Mouse (Mus musculus) neural tube, embryonic 10.5 days (tissue): ENCODE results near the gene Usp16.
A peak's percentile ranks its signal among the peaks of the same experiment; 100 is the strongest.
"Not testable (repeated sequence)": the region's sequence is repeated elsewhere in the genome, so short reads cannot be mapped to it uniquely, and the experiment has no call there.

Experiments used
- DNase-seq: peaks from one replicate; pipeline ENCODE4 v3.0.0-alpha.2; 2017; ENCODE audit warnings: low spot score; ENCODE audit errors: extremely low spot score

The Usp16 gene

DNA sequence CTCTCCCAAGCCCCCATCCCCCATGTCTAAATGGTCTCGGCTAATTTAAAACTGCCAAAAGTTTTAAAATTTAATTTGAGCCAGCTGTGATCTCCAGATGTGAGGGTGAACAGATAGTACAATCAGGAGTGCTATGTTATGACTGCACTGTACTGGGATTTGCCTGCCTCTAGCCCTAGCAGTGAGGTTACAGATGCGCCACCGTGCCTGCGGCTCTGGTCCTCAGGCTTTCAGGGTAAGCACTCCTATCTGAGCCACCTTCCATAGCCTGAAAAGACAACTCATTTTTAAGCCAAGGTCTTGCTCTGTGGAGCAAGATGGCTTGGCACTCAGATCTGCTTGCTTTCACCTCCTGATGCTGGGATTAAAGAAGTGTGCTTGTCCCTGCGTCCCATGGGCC lies 29.9 kb downstream of the Usp16 start:
- no peak for DNase-seq

DNA sequence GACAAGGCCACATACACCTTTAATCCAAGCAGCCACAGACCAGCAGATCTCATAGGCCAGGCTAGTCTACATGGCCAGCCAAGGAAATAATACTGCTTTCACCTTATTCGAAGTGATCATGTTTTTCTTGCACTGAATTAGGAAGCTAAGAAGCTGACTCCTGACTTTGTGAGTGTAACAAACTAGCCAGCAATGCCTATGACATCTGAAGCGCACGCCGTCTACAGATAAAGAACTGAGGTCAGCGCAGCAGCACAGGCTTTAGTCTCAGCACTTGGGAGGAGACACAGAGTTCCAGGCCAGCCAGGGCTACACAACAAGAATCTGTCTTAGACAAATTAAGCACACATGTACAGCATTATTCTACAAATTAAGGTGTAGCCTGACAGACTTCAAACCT lies 32.2 kb downstream of the Usp16 start:
- DNase-seq, result no peak

- DNase-seq, result no peak
Measured at GRCm38 (mm10) chr16:87488605-87489004, 34.1 kb downstream of the Usp16 start.

DNA sequence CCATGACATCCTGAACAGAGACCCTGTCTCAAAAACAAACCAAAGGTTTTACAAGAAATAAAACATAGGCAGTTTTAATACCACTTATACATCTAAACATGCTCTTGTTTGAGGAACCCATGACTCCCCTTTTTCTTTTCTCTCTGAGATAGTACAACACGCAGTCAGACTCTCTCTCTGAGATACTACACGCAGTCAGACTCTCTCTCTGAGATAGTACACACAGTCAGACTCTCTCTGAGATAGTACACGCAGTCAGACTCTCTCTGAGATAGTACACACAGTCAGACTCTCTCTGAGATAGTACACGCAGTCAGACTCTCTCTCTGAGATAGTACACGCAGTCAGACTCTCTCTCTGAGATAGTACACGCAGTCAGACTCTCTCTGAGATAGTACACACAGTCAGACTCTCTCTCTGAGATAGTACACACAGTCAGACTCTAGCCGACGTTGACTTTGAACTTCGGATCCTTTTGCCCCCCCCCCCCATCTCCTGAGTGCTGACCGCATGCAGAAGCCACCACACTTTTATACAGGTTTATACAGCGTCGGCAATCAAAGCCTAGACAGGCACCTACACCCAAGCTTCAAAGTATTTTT lies 37.8 kb downstream of the Usp16 start:
- DNase-seq, result not testable (repeated sequence)

DNA sequence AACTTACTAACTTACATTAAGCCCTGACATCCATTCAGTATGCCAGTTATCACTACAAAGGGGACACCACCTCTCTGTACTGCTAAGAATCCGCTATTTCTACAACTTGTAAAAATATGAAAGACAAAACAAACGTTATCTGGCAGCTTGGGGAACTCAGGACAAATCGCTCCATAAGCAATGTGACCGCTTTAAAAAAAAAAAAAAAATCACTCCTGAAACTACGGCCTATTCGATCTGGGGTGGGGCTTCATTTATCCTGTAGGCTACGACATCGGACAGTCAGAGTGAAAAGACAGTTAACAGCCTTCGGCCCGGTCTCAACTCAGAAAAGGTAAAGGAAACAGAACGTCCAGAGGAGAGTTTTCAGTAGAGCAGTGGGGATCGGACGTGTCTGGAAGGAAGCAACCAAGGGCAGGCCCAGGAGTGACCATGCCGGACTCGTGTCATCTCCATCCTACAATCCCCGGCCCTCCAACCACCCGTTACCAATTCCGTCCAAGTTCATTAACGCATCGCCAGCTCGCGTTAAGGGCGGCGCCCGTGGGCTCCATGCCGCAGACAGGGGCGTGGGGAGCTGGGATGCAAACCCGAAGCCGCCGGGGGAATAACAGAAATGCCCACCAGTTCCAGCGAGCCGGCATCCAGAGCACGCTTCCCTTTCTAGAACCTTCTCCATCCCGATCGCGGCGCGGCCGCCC lies 40.6 kb downstream of the Usp16 start:
- DNase-seq, result no peak

DNA sequence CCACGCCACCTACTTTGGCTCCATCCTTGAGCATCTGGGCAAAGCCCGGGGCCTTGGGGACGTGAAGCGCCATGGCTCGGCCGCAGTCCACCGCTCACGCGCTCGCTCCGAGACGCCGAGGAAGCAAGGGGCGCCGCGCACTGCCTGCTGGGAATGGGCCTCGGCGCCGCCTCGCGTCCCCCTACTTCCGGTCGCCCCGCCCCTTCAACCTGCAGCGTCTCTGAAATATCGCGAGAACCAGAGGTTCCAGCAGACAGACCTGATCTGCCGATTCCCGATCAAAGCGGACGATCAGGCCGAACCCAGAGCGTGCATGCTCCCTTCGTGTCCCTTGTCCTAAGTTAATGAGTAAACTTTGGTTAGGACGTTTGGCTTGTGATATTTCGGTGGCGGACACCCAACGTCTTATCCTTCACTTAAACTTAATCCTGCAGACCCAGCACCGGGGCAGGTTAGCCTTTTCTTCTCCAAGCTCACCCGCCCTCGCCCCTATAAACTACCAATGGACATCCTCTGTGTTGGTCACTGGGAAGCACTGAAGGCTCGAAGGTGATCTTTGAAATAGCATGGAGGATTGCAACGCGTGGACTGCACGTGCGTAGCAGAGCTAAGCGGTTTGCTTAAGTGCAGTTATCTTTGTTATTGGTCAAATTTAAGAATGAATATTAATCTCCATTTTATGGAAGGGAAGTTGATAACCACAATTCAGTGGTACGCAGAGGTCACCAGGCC lies 41.4 kb downstream of the Usp16 start, which contains the start of gene Cct8:
TSS of gene Cct8 (minus strand) at position 158 of the 732 bp plus-strand sequence.
- peak; percentile 98 for DNase-seq

- DNase-seq, result no peak
Measured at GRCm38 (mm10) chr16:87496728-87497127, 42.2 kb downstream of the Usp16 start.

- no peak for DNase-seq
Measured at GRCm38 (mm10) chr16:87497171-87497570, 42.7 kb downstream of the Usp16 start.

DNA sequence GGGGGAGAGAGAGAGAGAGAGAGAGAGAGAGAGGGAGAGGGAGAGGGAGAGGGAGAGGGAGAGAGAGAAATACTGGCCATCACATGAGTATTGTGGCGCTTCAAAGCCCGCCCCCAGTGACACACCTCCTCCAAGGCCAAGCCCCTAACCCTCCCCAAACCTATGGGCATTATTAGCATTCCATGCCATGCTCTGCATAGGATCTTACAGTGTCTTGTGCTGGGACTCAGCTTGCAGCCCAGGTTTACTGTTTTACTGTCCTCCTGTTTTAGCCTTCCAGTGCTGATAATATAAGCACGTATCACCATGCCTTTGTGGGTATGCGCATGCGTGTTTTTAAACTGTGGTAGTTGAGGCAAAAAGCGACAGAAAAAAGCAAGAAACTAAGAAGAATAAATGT lies 45.1 kb downstream of the Usp16 start:
- DNase-seq, result no peak

GRCm38 (mm10) chr16:87501304-87502078 lies 47.0 kb downstream of the Usp16 start:
- DNase-seq, result no peak

DNA sequence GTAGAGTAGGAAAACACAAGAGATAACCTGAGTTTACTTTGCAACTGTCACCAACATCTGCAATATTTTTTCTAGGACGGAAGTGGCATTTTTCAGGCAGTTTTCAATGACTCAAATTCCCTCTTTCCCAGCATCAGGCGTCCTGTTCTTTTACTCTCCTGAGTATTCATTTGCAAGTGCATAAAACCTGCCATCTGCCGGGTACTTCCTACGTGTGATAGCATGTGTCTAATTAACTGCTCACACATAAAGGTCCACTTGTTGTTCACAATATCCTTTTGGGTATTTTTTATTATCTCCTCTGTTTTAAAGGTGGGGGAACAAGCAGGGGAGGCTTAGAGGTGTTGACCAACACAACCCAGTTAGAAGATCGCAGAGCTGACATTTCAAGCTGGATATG lies 57.2 kb downstream of the Usp16 start:
- no peak for DNase-seq

- DNase-seq, result no peak
Measured at GRCm38 (mm10) chr16:87512331-87512730, 57.8 kb downstream of the Usp16 start.

- no peak for DNase-seq
Measured at GRCm38 (mm10) chr16:87524228-87524627, 69.7 kb downstream of the Usp16 start.

DNA sequence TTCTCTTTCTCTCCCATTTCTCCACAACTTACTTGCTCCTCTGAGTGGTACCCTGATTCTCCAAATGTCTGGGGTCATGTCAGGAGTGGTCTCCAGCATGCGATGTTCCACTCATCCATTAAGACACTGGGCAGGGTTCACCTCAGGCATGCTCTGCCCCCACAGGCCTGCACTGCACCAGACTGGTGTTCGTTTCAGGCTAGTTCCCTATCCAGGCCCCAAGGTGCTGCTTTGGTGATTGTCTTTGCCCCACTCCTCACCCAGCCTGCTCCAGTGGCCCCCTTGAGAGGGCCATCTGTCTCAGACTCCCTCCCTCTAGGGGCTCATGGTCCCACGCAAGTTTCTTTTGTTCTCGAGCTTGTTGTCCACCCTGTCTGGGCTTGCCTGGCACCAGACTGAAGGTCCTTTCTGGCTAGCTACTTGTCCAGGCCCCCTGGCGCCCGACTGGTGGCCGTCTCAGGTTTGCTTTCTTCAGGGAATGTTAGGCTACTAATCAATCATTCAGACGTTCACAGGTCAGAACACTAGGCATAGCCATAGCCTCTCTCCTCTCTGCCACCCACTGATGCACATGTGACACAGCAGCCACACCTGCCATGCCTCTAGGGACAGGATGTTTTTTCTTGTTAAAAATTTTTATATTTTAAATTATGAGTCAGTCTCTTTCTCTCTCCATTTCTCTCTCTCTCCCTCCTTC lies 73.2 kb downstream of the Usp16 start:
- no peak for DNase-seq

DNA sequence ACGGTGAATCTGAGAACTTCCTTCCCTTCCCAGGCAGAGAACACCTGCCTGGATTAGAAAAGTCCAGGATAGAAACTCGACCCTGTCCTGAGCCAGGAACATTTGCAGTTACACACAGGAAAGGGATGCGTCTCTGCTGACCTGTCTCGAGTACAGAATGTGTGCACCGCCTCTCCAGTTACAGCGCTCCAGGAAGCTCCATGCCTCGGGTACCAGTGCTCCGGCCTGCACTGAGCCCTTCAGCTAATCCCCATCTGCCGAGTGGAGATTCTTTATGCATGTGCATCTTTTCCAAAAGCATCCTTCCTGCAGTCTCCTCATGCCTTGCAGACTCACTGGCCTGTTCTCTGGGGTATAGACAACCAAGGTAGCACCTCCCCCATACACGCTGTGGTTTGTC lies 74.3 kb downstream of the Usp16 start:
- DNase-seq, result no peak
